Mouse (Mus musculus) midbrain, embryonic 13.5 days (tissue): ENCODE measurements at regions not wholly inside any gene's neighbourhood (a gene's known extent, or its start where the extent isn't known, plus 50 kb on each side); places are given as distances from the start of the nearest gene placed in this dataset.

Experiments used
- ATAC-seq: fragments of 200-750 bp; cut with Nextera tagmentation; 2 replicates; pipeline ENCODE4 v1.8.0; 2017; ENCODE audit warnings: mild to moderate bottlenecking, moderate TSS enrichment, moderate library complexity
- H3K27ac ChIP-seq: fragments of 300-500 bp; sonication (generic); 2 replicates; pipeline ENCODE4 v1.5.1; 2015; ENCODE audit warnings: inconsistent platforms, mild to moderate bottlenecking, moderate library complexity
- H3K27me3 ChIP-seq: fragments of 300-500 bp; sonication (generic); 2 replicates; pipeline ENCODE4 v1.6.1; 2015; ENCODE audit warnings: mild to moderate bottlenecking, inconsistent platforms
- H3K36me3 ChIP-seq: fragments of 300-500 bp; sonication (generic); 2 replicates; pipeline ENCODE4 v1.6.1; 2015; ENCODE audit warnings: mild to moderate bottlenecking, inconsistent platforms
- H3K4me1 ChIP-seq: fragments of 300-500 bp; sonication (generic); replicated peaks from 2 replicates; pipeline ENCODE4 v1.6.1; 2015; ENCODE audit warnings: inconsistent platforms
- H3K4me2 ChIP-seq: fragments of 300-500 bp; sonication (generic); replicated peaks from 2 replicates; pipeline ENCODE4 v1.6.1; 2015; ENCODE audit warnings: moderate library complexity, mild to moderate bottlenecking, inconsistent platforms
- H3K4me3 ChIP-seq: fragments of 300-500 bp; sonication (generic); replicated peaks from 2 replicates; pipeline ENCODE4 v1.5.1; 2015; ENCODE audit warnings: mild to moderate bottlenecking, inconsistent platforms
- H3K9ac ChIP-seq: fragments of 300-500 bp; sonication (generic); replicated peaks from 2 replicates; pipeline ENCODE4 v1.6.1; 2015; ENCODE audit warnings: mild to moderate bottlenecking, inconsistent platforms
- H3K9me3 ChIP-seq: fragments of 300-500 bp; sonication (generic); 2 replicates; pipeline ENCODE4 v1.6.1; 2016; ENCODE audit warnings: mild to moderate bottlenecking, inconsistent platforms
- WGBS: fragments of 180-500 bp; shearing (Covaris S2); methylation state at CpG from one replicate; pipeline ENCODE4 v1.1.7; 2015; 5-methylcytosine and 5-hydroxymethylcytosine counted together

GRCm38 (mm10) chr8:100942680-100943427 is 1526.6 kb upstream of the Cdh8 start:
- no peaks in the 10 kb centered on the region for H3K36me3 ChIP-seq
- no peaks in the 10 kb centered on the region for H3K9me3 ChIP-seq
- peak; percentile 75 for ATAC-seq
- no peak overlapping the region for H3K4me2 ChIP-seq
- no peak overlapping the region for H3K4me3 ChIP-seq
- no peaks in the 10 kb centered on the region for H3K27me3 ChIP-seq
- 56% methylated on average over 6 of the region's 6 CpGs for WGBS
- H3K27ac ChIP-seq, result no peak overlapping the region
- H3K9ac ChIP-seq, result no peak overlapping the region
- H3K4me1 ChIP-seq, result peaks cover 13% of the 10 kb centered on the region

DNA sequence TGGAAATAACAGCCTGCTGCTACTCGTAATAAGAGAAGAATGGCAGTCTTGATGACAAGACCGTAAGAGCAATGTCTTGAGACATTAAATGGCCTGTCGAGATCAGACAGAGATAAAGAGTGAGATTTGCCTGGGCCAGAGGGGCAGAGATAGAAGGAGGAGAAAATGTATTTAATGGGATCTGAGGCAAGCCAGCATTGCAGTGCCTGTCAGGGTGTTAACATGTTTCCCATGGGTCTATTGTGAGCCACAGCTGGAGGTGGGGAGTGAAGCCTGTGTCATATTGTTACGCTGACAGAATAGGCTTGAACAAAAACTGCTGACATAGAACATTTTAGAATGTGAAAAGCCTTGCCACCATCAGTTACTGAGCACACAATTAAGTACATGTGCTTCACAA is 1523.3 kb upstream of the Cdh8 start:
- ATAC-seq, result peak; percentile 93
- WGBS, result 6% methylated on average over 4 of the region's 4 CpGs

GRCm38 (mm10) chr8:100890307-100890706 is 1474.0 kb upstream of the Cdh8 start:
- Histone ChIP-seq H3K9me3 (no peaks in the 10 kb centered on the region), H3K4me2 (no peak overlapping the region), H3K27ac (no peak overlapping the region), H3K4me3 (no peak overlapping the region), H3K4me1 (no peaks in the 10 kb centered on the region), H3K9ac (no peak overlapping the region), H3K27me3 (no peaks in the 10 kb centered on the region), H3K36me3 (no peaks in the 10 kb centered on the region)
- 70% methylated on average over 3 of the region's 3 CpGs for WGBS
- no peak for ATAC-seq

More for the DNA sequence above, 1523.3 kb upstream of the Cdh8 start:
- H3K27me3 ChIP-seq, result no peaks in the 10 kb centered on the region
- H3K27ac ChIP-seq, result no peak overlapping the region
- H3K4me1 ChIP-seq, result peaks cover 13% of the 10 kb centered on the region
- H3K36me3 ChIP-seq, result no peaks in the 10 kb centered on the region
- H3K4me3 ChIP-seq, result no peak overlapping the region
- H3K9ac ChIP-seq, result no peak overlapping the region
- no peak overlapping the region for H3K4me2 ChIP-seq
- no peaks in the 10 kb centered on the region for H3K9me3 ChIP-seq

GRCm38 (mm10) chr8:100865624-100866023 is 1449.4 kb upstream of the Cdh8 start:
- H3K4me2 ChIP-seq, result no peak overlapping the region
- H3K36me3 ChIP-seq, result no peaks in the 10 kb centered on the region
- no peak overlapping the region for H3K4me3 ChIP-seq
- H3K27ac ChIP-seq, result no peak overlapping the region
- ATAC-seq, result peak; percentile 58; the same call in 1 of the 2 replicates
- H3K9ac ChIP-seq, result no peak overlapping the region
- H3K27me3 ChIP-seq, result no peaks in the 10 kb centered on the region
- H3K9me3 ChIP-seq, result no peaks in the 10 kb centered on the region
- WGBS, result 74% methylated on average over 6 of the region's 6 CpGs
- H3K4me1 ChIP-seq, result no peaks in the 10 kb centered on the region

DNA sequence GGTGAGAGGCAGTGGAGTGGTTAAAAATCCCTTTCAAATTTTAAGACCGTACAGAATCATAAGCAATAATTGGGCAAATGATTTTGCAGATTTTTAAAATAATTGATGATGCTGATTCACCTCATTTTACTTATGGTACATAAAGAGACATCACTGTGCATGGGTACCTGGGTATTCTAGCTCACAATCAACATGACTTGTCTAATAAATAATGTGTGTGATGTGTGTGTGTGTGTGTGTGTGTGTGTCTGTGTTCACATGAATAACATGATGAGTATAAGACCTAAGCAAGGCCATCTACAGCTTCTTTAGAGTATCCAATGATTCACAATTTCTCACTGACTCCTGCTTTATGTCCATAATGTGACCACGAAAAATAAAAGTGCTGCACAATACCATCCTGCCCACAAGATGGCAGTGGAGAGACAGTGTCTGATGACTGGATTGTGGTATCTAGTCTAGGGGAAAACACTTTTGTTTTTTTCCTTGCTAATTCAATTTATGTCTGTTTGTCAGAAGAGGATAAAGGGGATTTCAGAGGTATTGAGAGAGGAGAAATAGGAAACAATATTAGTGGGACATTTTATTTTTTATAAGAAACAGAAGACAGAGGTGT is 1434.7 kb upstream of the Cdh8 start:
- H3K4me3 ChIP-seq, result no peak overlapping the region
- H3K36me3 ChIP-seq, result no peaks in the 10 kb centered on the region
- no peaks in the 10 kb centered on the region for H3K9me3 ChIP-seq
- 50% methylated on average over 2 of the region's 2 CpGs for whole genome bisulfite sequencing
- ATAC-seq, result peak; percentile 73; the same call in 1 of the 2 replicates
- H3K27me3 ChIP-seq, result no peaks in the 10 kb centered on the region
- no peak overlapping the region for H3K9ac ChIP-seq
- H3K4me2 ChIP-seq, result no peak overlapping the region
- H3K27ac ChIP-seq, result no peak overlapping the region
- H3K4me1 ChIP-seq, result no peaks in the 10 kb centered on the region
